Mouse (Mus musculus) cerebellum, adult 2 months (tissue): ENCODE data around the gene Lrrc10.

Experiments used
- CTCF ChIP-seq: fragments of 200-500 bp; IDR thresholded peaks from 2 replicates; pipeline ENCODE4 v1.5.1; 2011; ENCODE audit warnings: low read depth, mild to moderate bottlenecking, control low read depth, low read length, moderate library complexity, borderline replicate concordance; ENCODE audit not compliant: insufficient read depth
- POLR2A ChIP-seq: fragments of 200-500 bp; IDR thresholded peaks from 2 replicates; pipeline ENCODE4 v1.6.1; 2011; ENCODE audit warnings: low read length, control low read depth, borderline replicate concordance; ENCODE audit not compliant: insufficient read depth

DNA sequence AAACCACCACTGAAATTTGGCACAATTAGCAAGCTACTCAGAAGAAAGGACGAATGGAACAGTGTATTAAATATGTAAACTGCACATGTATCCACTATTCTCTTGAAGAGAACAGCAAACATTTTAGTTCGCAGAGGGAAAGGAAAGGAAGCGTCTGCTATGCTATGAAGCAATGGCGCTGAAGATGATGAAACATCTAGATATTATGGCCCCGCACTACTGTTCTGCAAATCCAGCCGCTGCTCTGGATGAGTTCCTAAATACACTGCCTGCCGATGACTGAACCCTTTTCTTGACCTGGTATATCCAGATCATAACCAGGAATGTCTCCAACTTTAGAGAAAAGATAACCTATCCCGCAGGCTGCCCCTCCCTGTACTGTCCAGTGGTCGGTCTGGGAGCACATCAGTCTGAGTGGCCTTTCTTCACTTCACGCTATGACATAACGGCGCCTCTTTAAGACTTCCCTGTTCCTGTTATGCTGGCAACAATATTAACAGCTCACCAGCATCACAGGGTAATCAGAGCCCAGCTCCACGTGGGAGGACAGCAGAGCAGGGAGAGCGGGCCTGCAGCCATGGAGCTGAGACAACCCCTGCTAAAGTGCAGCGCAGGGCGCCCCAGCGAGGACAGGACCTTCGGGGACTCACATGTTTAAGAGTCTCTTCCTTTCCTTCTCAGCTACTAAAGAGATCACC is 27.2 kb downstream of the Lrrc10 start:
- TF ChIP-seq CTCF (no peak), POLR2A (no peak)
